Mouse (Mus musculus) brain, embryonic 14.5 days (tissue): ENCODE results near the gene Kansl1l. TPM values are rescaled to one million over a fixed set of nuclear protein-coding genes. Genes with fewer than 3 reads are reported as not detected.

Experiments
- DNase-seq: peaks from one replicate; pipeline ENCODE4 v3.0.0-alpha.2; 2011; ENCODE audit warnings: low read depth
- CTCF ChIP-seq: fragments of 200-500 bp; IDR thresholded peaks from 2 replicates; pipeline ENCODE4 v1.5.1; 2012; ENCODE audit warnings: inconsistent platforms, mild to moderate bottlenecking, moderate library complexity, borderline replicate concordance; ENCODE audit not compliant: insufficient read depth, insufficient read length; ENCODE audit errors: extremely low read depth
- POLR2A ChIP-seq: fragments of 200-500 bp; IDR thresholded peaks from 2 replicates; pipeline ENCODE4 v1.6.1; 2012; ENCODE audit warnings: mild to moderate bottlenecking, inconsistent platforms, borderline replicate concordance; ENCODE audit not compliant: poor library complexity, insufficient read depth, insufficient read length, severe bottlenecking; ENCODE audit errors: extremely low read depth
- polyA plus RNA-seq: library from polyadenylated mRNA; depleted of rRNA; stranded (reverse); fragments of >200 nt; gene quantifications from 2 replicates; pipeline ENCODE4 v1.2.3, GENCODE M21; 2012; rRNA removed

Kansl1l gene
- polyA plus RNA-seq, 1 experiment, result 14.0 TPM

- DNase-seq, result no peak
- no peak for TF ChIP-seq CTCF
- TF ChIP-seq POLR2A, result no peak
Measured at GRCm38 (mm10) chr1:66682974-66683373, 134.4 kb downstream of the Kansl1l start.

- no peak for DNase-seq
- TF ChIP-seq CTCF (no peak), POLR2A (no peak)
Measured at GRCm38 (mm10) chr1:66678662-66679061, 138.7 kb downstream of the Kansl1l start.

GRCm38 (mm10) chr1:66677928-66678327 lies 139.4 kb downstream of the Kansl1l start:
- no peak for TF ChIP-seq CTCF
- no peak for TF ChIP-seq POLR2A
- DNase-seq, result no peak

GRCm38 (mm10) chr1:66672812-66673211 lies 144.6 kb downstream of the Kansl1l start:
- TF ChIP-seq CTCF (no peak), POLR2A (no peak)
- DNase-seq, result no peak

- no peak for DNase-seq
- TF ChIP-seq CTCF (no peak), POLR2A (no peak)
Measured at GRCm38 (mm10) chr1:66671475-66671874, 145.9 kb downstream of the Kansl1l start.

Other genes with a start within 250 kb of the Kansl1l start
- 24.2 and 25.1 TPM in 2 replicates for gene Rpe, start 116.7 kb downstream of the Kansl1l start, polyA plus RNA-seq
- 9.6 and 18.0 TPM in 2 replicates for gene Acadl, start 45.7 kb upstream of the Kansl1l start, polyA plus RNA-seq
- 1.3 and 1.4 TPM in 2 replicates for gene Myl1, start 127.8 kb upstream of the Kansl1l start, polyA plus RNA-seq
- gene Lancl1, start 221.3 kb upstream of the Kansl1l start, polyA plus RNA-seq, result 152 and 247 TPM in 2 replicates